Mouse (Mus musculus) olfactory bulb, adult 2 months (tissue): Measurements from ENCODE around the gene Dab2ip.

Source experiments
- CTCF ChIP-seq: fragments of 200-500 bp; IDR thresholded peaks from 2 replicates; pipeline ENCODE4 v1.5.1; 2012; ENCODE audit warnings: low read depth, mild to moderate bottlenecking, low read length, moderate library complexity; ENCODE audit not compliant: insufficient read depth
- POLR2A ChIP-seq: fragments of 200-500 bp; IDR thresholded peaks from 2 replicates; pipeline ENCODE4 v1.6.1; 2012; ENCODE audit warnings: mild to moderate bottlenecking, low read depth, low read length, moderate library complexity; ENCODE audit not compliant: insufficient read depth

GRCm38 (mm10) chr2:35747371-35748035 lies 189.4 kb downstream of the Dab2ip start:
- TF ChIP-seq POLR2A, result no peak
- no peak for TF ChIP-seq CTCF
